Mouse (Mus musculus): Measurements from ENCODE around the gene Ddr1. TPM values are rescaled to one million over a fixed set of nuclear protein-coding genes. Genes with fewer than 3 reads are reported as not detected.

Ddr1 gene
- polyA plus RNA-seq, 2 experiments: 1.1 to 1.7 TPM

DNA sequence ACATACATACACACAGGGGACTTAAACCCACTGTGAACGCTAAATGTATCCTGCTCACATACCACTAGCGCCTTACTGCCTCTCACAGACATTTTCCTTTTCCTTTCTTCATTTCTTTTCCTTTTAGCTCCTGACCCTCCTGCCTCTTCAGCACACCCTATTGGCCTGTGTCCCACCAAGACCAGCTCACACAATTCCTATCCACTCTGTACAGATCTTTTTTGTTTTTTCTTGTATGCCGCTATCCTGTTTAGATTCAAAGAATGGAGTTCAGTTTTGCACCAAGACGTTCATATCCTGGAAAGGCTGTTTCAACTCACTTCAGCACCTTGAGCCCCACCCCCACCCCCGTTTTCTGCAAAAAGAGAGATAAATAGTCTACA lies 5.9 kb downstream of the Ddr1 start:
- Histone ChIP-seq H3K4me3 (ENCODE audit: insufficient read depth in 1 of 2, low read depth in 2 of 2, low read length in 2 of 2) (no peak overlapping the region), H3K4me2 (ENCODE audit: low read depth) (no peak overlapping the region)

DNA sequence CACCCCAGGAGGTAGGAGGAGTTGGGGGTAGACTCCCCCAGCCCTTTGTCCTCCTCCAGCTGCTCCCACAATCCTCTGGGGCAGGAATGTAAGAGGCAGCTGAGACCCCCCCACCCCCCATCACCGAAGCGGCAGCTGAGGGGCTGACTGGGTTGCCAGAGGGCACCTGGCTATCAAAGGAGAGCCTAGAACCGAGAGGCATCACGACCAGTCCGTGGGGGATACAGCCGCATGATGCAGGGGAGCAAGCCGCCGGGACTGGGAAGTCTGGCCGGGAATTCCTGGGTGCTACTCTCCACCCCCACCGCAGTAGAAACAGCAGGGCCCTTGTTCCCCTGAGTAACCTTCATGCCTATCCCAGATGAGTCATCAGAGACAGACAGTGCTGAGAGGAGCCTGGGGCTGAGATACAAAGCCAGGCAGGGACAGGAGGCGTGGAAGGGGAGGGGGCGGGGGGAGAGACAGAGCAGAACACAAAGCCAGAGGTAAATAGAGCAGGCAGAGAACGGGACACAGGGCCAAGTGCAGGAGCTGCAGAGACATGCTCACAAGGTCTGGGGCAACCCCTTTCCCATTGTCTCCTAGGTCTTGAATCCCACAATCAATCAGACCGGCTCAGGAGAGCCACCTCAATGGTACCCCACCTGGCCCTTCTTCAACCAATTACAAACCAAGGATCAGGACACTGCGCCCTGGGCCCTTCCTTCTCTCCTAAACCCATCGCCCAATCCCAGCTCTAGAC lies 6.5 kb downstream of the Ddr1 start:
- peak; percentile 27; the same call in 1 of the 2 replicates for ATAC-seq (ENCODE audit: insufficient read depth)
- TF ChIP-seq EP300 (IDR thresholded peaks at IDR 0.05; ENCODE audit: low read depth) (no peak), CTCF (IDR thresholded peaks at IDR 0.05; ENCODE audit: low read depth) (no peak)
- no peaks in the 10 kb centered on the region for H3K4me1 ChIP-seq (replicated peaks; ENCODE audit: control insufficient read depth in 2 of 2, insufficient read depth in 2 of 2, low read length in 1 of 2)
- H3K4me3 ChIP-seq (ENCODE audit: insufficient read depth in 1 of 2, low read depth in 2 of 2, low read length in 2 of 2): no peak overlapping the region
- H3K27me3 ChIP-seq (ENCODE audit: control insufficient read depth, insufficient read depth, low read length): peaks cover 58% of the 10 kb centered on the region
- H3K27ac ChIP-seq: no peak overlapping the region
- 10% methylated on average over 16 of the region's 16 CpGs for WGBS (ENCODE audit: insufficient replicate concordance)
- H3K9me3 ChIP-seq (ENCODE audit: control insufficient read depth, low read length): no peaks in the 10 kb centered on the region; the same call in 1 of the 2 replicates
- no peaks in the 10 kb centered on the region for H3K36me3 ChIP-seq (replicated peaks; ENCODE audit: control insufficient read depth, insufficient read depth, low read depth)
- H3K9ac ChIP-seq (replicated peaks): no peak overlapping the region
- no peak overlapping the region for H3K4me2 ChIP-seq (ENCODE audit: low read depth)
- DNase-seq (ENCODE audit: low read depth in 3 of 3, low spot score in 3 of 3): no peak

More for the DNA sequence above, 5.9 kb downstream of the Ddr1 start:
- 28% methylated on average over 5 of the region's 5 CpGs for WGBS (ENCODE audit: insufficient replicate concordance)
- no peak for DNase-seq (ENCODE audit: low read depth in 3 of 3, low spot score in 3 of 3)
- Histone ChIP-seq H3K9me3 (ENCODE audit: control insufficient read depth, low read length) (no peaks in the 10 kb centered on the region; the same call in 1 of the 2 replicates), H3K27me3 (ENCODE audit: control insufficient read depth, insufficient read depth, low read length) (peaks cover 60% of the 10 kb centered on the region), H3K27ac (no peak overlapping the region), H3K36me3 (replicated peaks; ENCODE audit: control insufficient read depth, insufficient read depth, low read depth) (no peaks in the 10 kb centered on the region), H3K9ac (replicated peaks) (no peak overlapping the region), H3K4me1 (replicated peaks; ENCODE audit: control insufficient read depth in 2 of 2, insufficient read depth in 2 of 2, low read length in 1 of 2) (no peaks in the 10 kb centered on the region)
- ATAC-seq (ENCODE audit: insufficient read depth): no peak
- TF ChIP-seq CTCF (IDR thresholded peaks at IDR 0.05; ENCODE audit: low read depth) (no peak), EP300 (IDR thresholded peaks at IDR 0.05; ENCODE audit: low read depth) (no peak)

DNA sequence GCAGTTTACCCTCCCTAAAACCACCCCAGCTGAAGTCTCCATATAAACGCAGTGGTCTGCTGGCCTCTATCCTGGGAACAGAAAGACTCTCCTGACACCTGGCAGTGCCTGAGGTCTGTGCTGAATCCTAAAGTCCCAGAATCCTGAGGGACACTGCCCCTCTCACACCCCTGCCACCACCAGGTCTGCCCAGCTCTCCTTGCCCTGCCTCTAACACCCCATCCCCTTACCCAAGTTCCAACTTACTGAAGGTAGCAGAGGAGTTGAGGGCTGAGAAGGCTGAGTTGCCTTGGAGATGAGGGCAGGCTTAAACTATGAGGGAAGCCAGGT lies 7.0 kb downstream of the Ddr1 start:
- 23% methylated on average over 1 of the region's 1 CpGs for WGBS (ENCODE audit: insufficient replicate concordance)
- no peak overlapping the region for H3K4me3 ChIP-seq (ENCODE audit: insufficient read depth in 1 of 2, low read depth in 2 of 2, low read length in 2 of 2)
- H3K9ac ChIP-seq (replicated peaks): no peak overlapping the region
- H3K4me2 ChIP-seq (ENCODE audit: low read depth): no peak overlapping the region
- no peaks in the 10 kb centered on the region; the same call in 1 of the 2 replicates for H3K9me3 ChIP-seq (ENCODE audit: control insufficient read depth, low read length)
- no peaks in the 10 kb centered on the region for H3K36me3 ChIP-seq (replicated peaks; ENCODE audit: control insufficient read depth, insufficient read depth, low read depth)
- H3K4me1 ChIP-seq (replicated peaks; ENCODE audit: control insufficient read depth in 2 of 2, insufficient read depth in 2 of 2, low read length in 1 of 2): no peaks in the 10 kb centered on the region
- DNase-seq (ENCODE audit: low read depth in 3 of 3, low spot score in 3 of 3) (no peak), ATAC-seq (ENCODE audit: insufficient read depth) (no peak)
- TF ChIP-seq EP300 (IDR thresholded peaks at IDR 0.05; ENCODE audit: low read depth): no peak
- TF ChIP-seq CTCF (IDR thresholded peaks at IDR 0.05; ENCODE audit: low read depth): no peak
- no peak overlapping the region for H3K27ac ChIP-seq
- peaks cover 52% of the 10 kb centered on the region for H3K27me3 ChIP-seq (ENCODE audit: control insufficient read depth, insufficient read depth, low read length)

DNA sequence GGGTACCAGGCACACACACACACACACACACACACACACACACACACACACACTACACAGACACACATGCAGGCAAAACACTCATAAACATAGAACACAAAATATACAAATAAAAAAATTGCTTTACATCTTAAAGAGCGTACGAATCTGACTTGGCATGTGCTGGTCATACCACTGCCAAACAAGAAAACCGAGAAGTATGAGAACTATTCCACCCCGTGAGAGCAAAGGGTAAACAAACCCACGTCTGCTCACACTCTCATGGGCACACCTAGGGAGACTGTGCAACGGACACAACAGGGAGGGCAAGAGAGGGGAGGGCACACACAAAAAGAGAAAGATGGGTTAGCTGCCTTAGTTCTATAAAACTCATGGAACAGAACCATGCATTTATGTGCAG lies 7.7 kb downstream of the Ddr1 start:
- no peak overlapping the region for H3K4me3 ChIP-seq (ENCODE audit: insufficient read depth in 1 of 2, low read depth in 2 of 2, low read length in 2 of 2)
- no peaks in the 10 kb centered on the region for H3K4me1 ChIP-seq (replicated peaks; ENCODE audit: control insufficient read depth in 2 of 2, insufficient read depth in 2 of 2, low read length in 1 of 2)
- TF ChIP-seq EP300 (IDR thresholded peaks at IDR 0.05; ENCODE audit: low read depth): no peak
- TF ChIP-seq CTCF (IDR thresholded peaks at IDR 0.05; ENCODE audit: low read depth): no peak
- H3K27ac ChIP-seq: no peak overlapping the region
- no peaks in the 10 kb centered on the region for H3K36me3 ChIP-seq (replicated peaks; ENCODE audit: control insufficient read depth, insufficient read depth, low read depth)
- H3K4me2 ChIP-seq (ENCODE audit: low read depth): no peak overlapping the region
- no peak for DNase-seq (ENCODE audit: low read depth in 3 of 3, low spot score in 3 of 3)
- peaks cover 45% of the 10 kb centered on the region for H3K27me3 ChIP-seq (ENCODE audit: control insufficient read depth, insufficient read depth, low read length)
- whole genome bisulfite sequencing (ENCODE audit: insufficient replicate concordance): 50% methylated on average over 6 of the region's 6 CpGs
- no peak for ATAC-seq (ENCODE audit: insufficient read depth)
- H3K9me3 ChIP-seq (ENCODE audit: control insufficient read depth, low read length): no peaks in the 10 kb centered on the region; the same call in 1 of the 2 replicates
- no peak overlapping the region for H3K9ac ChIP-seq (replicated peaks)

DNA sequence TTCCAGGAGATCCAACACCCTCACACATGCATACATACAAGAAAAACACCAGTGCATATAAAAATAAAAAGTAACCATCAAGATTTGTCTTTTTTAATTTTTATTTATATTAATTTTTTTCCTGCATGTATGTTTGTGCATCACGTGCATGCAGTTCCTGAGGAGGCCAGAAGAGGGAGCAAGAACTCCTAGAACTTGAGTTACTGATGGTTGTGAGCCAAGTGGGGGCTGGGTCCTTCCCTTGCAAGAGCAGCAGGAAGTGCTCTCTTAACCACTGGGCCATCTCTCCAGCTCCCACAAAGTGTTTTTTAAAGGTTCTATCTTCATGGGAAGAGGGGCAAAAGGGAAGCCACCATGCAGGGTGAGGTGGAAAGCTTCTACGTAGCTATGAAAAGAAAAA lies 9.1 kb downstream of the Ddr1 start:
- TF ChIP-seq EP300 (IDR thresholded peaks at IDR 0.05; ENCODE audit: low read depth): no peak
- peak; percentile 63 for TF ChIP-seq CTCF (IDR thresholded peaks at IDR 0.05; ENCODE audit: low read depth)
- H3K4me2 ChIP-seq (ENCODE audit: low read depth): no peak overlapping the region
- H3K36me3 ChIP-seq (replicated peaks; ENCODE audit: control insufficient read depth, insufficient read depth, low read depth): no peaks in the 10 kb centered on the region
- no peaks in the 10 kb centered on the region; the same call in 1 of the 2 replicates for H3K9me3 ChIP-seq (ENCODE audit: control insufficient read depth, low read length)
- peaks cover 31% of the 10 kb centered on the region for H3K27me3 ChIP-seq (ENCODE audit: control insufficient read depth, insufficient read depth, low read length)
- H3K4me3 ChIP-seq (ENCODE audit: insufficient read depth in 1 of 2, low read depth in 2 of 2, low read length in 2 of 2): no peak overlapping the region
- H3K4me1 ChIP-seq (replicated peaks; ENCODE audit: control insufficient read depth in 2 of 2, insufficient read depth in 2 of 2, low read length in 1 of 2): no peaks in the 10 kb centered on the region
- no peak for ATAC-seq (ENCODE audit: insufficient read depth)
- H3K9ac ChIP-seq (replicated peaks): no peak overlapping the region
- no peak for DNase-seq (ENCODE audit: low read depth in 3 of 3, low spot score in 3 of 3)
- 74% methylated on average over 2 of the region's 2 CpGs for WGBS (ENCODE audit: insufficient replicate concordance)
- H3K27ac ChIP-seq: no peak overlapping the region

Data from liver, embryonic 14.5 days (tissue).